Mouse (Mus musculus) megakaryocyte-erythroid progenitor cell, adult 5-6 weeks (primary cell): ENCODE data around the gene Ifna14. TPM values are rescaled to one million over a fixed set of nuclear protein-coding genes. Genes with fewer than 3 reads are reported as not detected.

Source experiments
- total RNA-seq, 2 experiments: library from RNA; stranded (forward) in 1 of 2; stranded (reverse) in 1 of 2; fragments of 200-1000, 215-1000 nt in 1 of 2; fragments of >200 nt in 1 of 2; fragmentation: Nextera tagmentation in 1 of 2; gene quantifications; 2 replicates each; pipeline ENCODE4 v1.2.3; 2014 to 2017

Ifna14 gene
- total RNA-seq, 2 experiments from 2014 or later, result not detected

Other genes with a start within 250 kb of the Ifna14 start
- gene Hacd4, start 132.9 kb downstream of the Ifna14 start, total RNA-seq (2014; fragmentation: Nextera tagmentation), result 1.8 TPM in 1 of 2 replicates, not detected in the other
- gene Hacd4, start 132.9 kb downstream of the Ifna14 start, total RNA-seq (2017), result 0.23 and 2.1 TPM in 2 replicates
- not detected in 2 replicates for gene Ifnb1, start 49.0 kb downstream of the Ifna14 start, total RNA-seq (2014; fragmentation: Nextera tagmentation)
- not detected in 2 replicates for gene Ifnb1, start 49.0 kb downstream of the Ifna14 start, total RNA-seq (2017)
- not detected in 2 replicates for gene Ifna15, start 13.6 kb downstream of the Ifna14 start, total RNA-seq (2014; fragmentation: Nextera tagmentation)
- not detected in 2 replicates for gene Ifna15, start 13.6 kb downstream of the Ifna14 start, total RNA-seq (2017)
- gene Ifna9, start 20.6 kb upstream of the Ifna14 start, total RNA-seq (2014; fragmentation: Nextera tagmentation), result not detected in 2 replicates
- gene Ifna9, start 20.6 kb upstream of the Ifna14 start, total RNA-seq (2017), result not detected in 2 replicates
- not detected in 2 replicates for gene Ifna12, start 31.6 kb upstream of the Ifna14 start, total RNA-seq (2014; fragmentation: Nextera tagmentation)
- not detected in 2 replicates for gene Ifna12, start 31.6 kb upstream of the Ifna14 start, total RNA-seq (2017)
- gene C87499, start 62.6 kb upstream of the Ifna14 start, total RNA-seq (2014; fragmentation: Nextera tagmentation), result not detected in 2 replicates
- gene C87499, start 62.6 kb upstream of the Ifna14 start, total RNA-seq (2017), result not detected in 2 replicates
- not detected in 2 replicates for gene Ifna13, start 72.7 kb upstream of the Ifna14 start, total RNA-seq (2014; fragmentation: Nextera tagmentation)
- gene Ifna13, start 72.7 kb upstream of the Ifna14 start, total RNA-seq (2017), result not detected in 2 replicates
- gene Ifna16, start 105.1 kb upstream of the Ifna14 start, total RNA-seq (2014; fragmentation: Nextera tagmentation), result not detected in 2 replicates
- gene Ifna16, start 105.1 kb upstream of the Ifna14 start, total RNA-seq (2017), result not detected in 2 replicates
- not detected in 2 replicates for gene Ifna2, start 112.1 kb upstream of the Ifna14 start, total RNA-seq (2014; fragmentation: Nextera tagmentation)
- not detected in 2 replicates for gene Ifna2, start 112.1 kb upstream of the Ifna14 start, total RNA-seq (2017)
- not detected in 2 replicates for gene Ifnab, start 119.6 kb upstream of the Ifna14 start, total RNA-seq (2014; fragmentation: Nextera tagmentation)
- gene Ifnab, start 119.6 kb upstream of the Ifna14 start, total RNA-seq (2017), result not detected in 2 replicates
- gene Gm26566, start 150.0 kb upstream of the Ifna14 start, total RNA-seq (2014; fragmentation: Nextera tagmentation), result not detected in 2 replicates
- 1.1 and 1.5 TPM in 2 replicates for gene Gm26566, start 150.0 kb upstream of the Ifna14 start, total RNA-seq (2017)
- gene Klhl9, start 150.7 kb upstream of the Ifna14 start, total RNA-seq (2014; fragmentation: Nextera tagmentation), result 37.1 and 50.0 TPM in 2 replicates
- gene Klhl9, start 150.7 kb upstream of the Ifna14 start, total RNA-seq (2017), result 67.3 and 88.5 TPM in 2 replicates
- gene Gm13271, start 183.1 kb upstream of the Ifna14 start, total RNA-seq (2014; fragmentation: Nextera tagmentation), result not detected in 2 replicates
- not detected in 2 replicates for gene Gm13271, start 183.1 kb upstream of the Ifna14 start, total RNA-seq (2017)
- gene Gm13283, start 188.3 kb upstream of the Ifna14 start, total RNA-seq (2014; fragmentation: Nextera tagmentation), result not detected in 2 replicates
- gene Gm13283, start 188.3 kb upstream of the Ifna14 start, total RNA-seq (2017), result not detected in 2 replicates
- not detected in 2 replicates for gene Gm13290, start 202.0 kb upstream of the Ifna14 start, total RNA-seq (2014; fragmentation: Nextera tagmentation)
- gene Gm13290, start 202.0 kb upstream of the Ifna14 start, total RNA-seq (2017), result not detected in 2 replicates
- not detected in 2 replicates for gene Gm13289, start 205.1 kb upstream of the Ifna14 start, total RNA-seq (2014; fragmentation: Nextera tagmentation)
- not detected in 2 replicates for gene Gm13289, start 205.1 kb upstream of the Ifna14 start, total RNA-seq (2017)
- not detected in 2 replicates for gene Gm13272, start 208.1 kb upstream of the Ifna14 start, total RNA-seq (2014; fragmentation: Nextera tagmentation)
- gene Gm13272, start 208.1 kb upstream of the Ifna14 start, total RNA-seq (2017), result not detected in 2 replicates
- 0.57 TPM in 1 of 2 replicates, not detected in the other for gene Ifnz, start 210.3 kb upstream of the Ifna14 start, total RNA-seq (2014; fragmentation: Nextera tagmentation)
- gene Ifnz, start 210.3 kb upstream of the Ifna14 start, total RNA-seq (2017), result 0.11 TPM in 1 of 2 replicates, not detected in the other
- not detected in 2 replicates for gene Gm13276, start 213.9 kb upstream of the Ifna14 start, total RNA-seq (2014; fragmentation: Nextera tagmentation)
- gene Gm13276, start 213.9 kb upstream of the Ifna14 start, total RNA-seq (2017), result 1.6 TPM in 1 of 2 replicates, not detected in the other
- gene Gm13277, start 216.8 kb upstream of the Ifna14 start, total RNA-seq (2014; fragmentation: Nextera tagmentation), result not detected in 2 replicates
- gene Gm13277, start 216.8 kb upstream of the Ifna14 start, total RNA-seq (2017), result not detected in 2 replicates
- not detected in 2 replicates for gene Gm13278, start 219.8 kb upstream of the Ifna14 start, total RNA-seq (2014; fragmentation: Nextera tagmentation)
- not detected in 2 replicates for gene Gm13278, start 219.8 kb upstream of the Ifna14 start, total RNA-seq (2017)
- gene Gm13275, start 222.7 kb upstream of the Ifna14 start, total RNA-seq (2014; fragmentation: Nextera tagmentation), result not detected in 2 replicates
- not detected in 2 replicates for gene Gm13275, start 222.7 kb upstream of the Ifna14 start, total RNA-seq (2017)
- gene Gm13279, start 225.6 kb upstream of the Ifna14 start, total RNA-seq (2014; fragmentation: Nextera tagmentation), result not detected in 2 replicates
- not detected in 2 replicates for gene Gm13279, start 225.6 kb upstream of the Ifna14 start, total RNA-seq (2017)
- not detected in 2 replicates for gene Gm13285, start 227.9 kb upstream of the Ifna14 start, total RNA-seq (2014; fragmentation: Nextera tagmentation)
- not detected in 2 replicates for gene Gm13285, start 227.9 kb upstream of the Ifna14 start, total RNA-seq (2017)
- not detected in 2 replicates for gene Gm13287, start 231.5 kb upstream of the Ifna14 start, total RNA-seq (2014; fragmentation: Nextera tagmentation)
- gene Gm13287, start 231.5 kb upstream of the Ifna14 start, total RNA-seq (2017), result not detected in 2 replicates
- not detected in 2 replicates for gene Gm13288, start 233.7 kb upstream of the Ifna14 start, total RNA-seq (2014; fragmentation: Nextera tagmentation)
- 1.2 TPM in 1 of 2 replicates, not detected in the other for gene Gm13288, start 233.7 kb upstream of the Ifna14 start, total RNA-seq (2017)
- gene Ifna7, start 244.4 kb upstream of the Ifna14 start, total RNA-seq (2014; fragmentation: Nextera tagmentation), result not detected in 2 replicates
- gene Ifna7, start 244.4 kb upstream of the Ifna14 start, total RNA-seq (2017), result not detected in 2 replicates
- not detected in 2 replicates for gene Ifna11, start 248.2 kb upstream of the Ifna14 start, total RNA-seq (2014; fragmentation: Nextera tagmentation)
- not detected in 2 replicates for gene Ifna11, start 248.2 kb upstream of the Ifna14 start, total RNA-seq (2017)